Mouse (Mus musculus): ENCODE measurements at regions not wholly inside any gene's neighbourhood (a gene's known extent, or its start where the extent isn't known, plus 50 kb on each side); places are given as distances from the start of the nearest gene placed in this dataset.

DNA sequence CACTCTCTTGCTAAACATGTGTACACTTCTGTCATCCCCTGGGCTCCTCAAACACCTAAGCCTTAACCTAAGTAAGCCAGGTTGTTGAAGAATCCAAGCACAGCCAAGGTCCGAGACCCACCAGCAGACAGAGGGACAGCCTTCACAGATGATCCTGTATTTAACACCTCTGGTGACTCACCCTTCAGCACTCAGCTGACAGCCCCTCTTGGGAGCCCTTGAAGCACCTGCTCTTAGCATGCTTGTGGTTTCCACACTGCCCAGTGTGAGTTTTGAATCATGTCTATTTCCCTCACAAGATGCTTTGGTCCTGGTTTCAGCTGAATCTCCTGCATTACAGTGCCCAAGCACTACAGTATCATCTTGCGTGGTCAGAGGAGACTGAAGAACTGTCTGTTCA is 142.0 kb downstream of the Bod1 start:
- TF ChIP-seq POLR2A (IDR thresholded peaks at IDR 0.05; ENCODE audit: borderline replicate concordance, extremely low read depth, low read depth, low read length) (no peak), CTCF (IDR thresholded peaks at IDR 0.05; ENCODE audit: insufficient read depth, low read length) (no peak)
